Mouse (Mus musculus) forebrain, embryonic 12.5 days (tissue): ENCODE results near the gene Ube2v1. TPM values are rescaled to one million over a fixed set of nuclear protein-coding genes. Genes with fewer than 3 reads are reported as not detected.
"Not testable (repeated sequence)": the region's sequence is repeated elsewhere in the genome, so short reads cannot be mapped to it uniquely, and the experiment has no call there.

Experiments used
- ATAC-seq: fragments of 200-750 bp; cut with Nextera tagmentation; 2 replicates; pipeline ENCODE4 v1.8.0; 2017; ENCODE audit warnings: moderate TSS enrichment; ENCODE audit not compliant: low FRiP score
- H3K27ac ChIP-seq: fragments of 300-500 bp; sonication (generic); 2 replicates; pipeline ENCODE4 v1.5.1; 2016; ENCODE audit warnings: mild to moderate bottlenecking
- H3K27me3 ChIP-seq: fragments of 300-500 bp; sonication (generic); 2 replicates; pipeline ENCODE4 v1.6.1; 2016; ENCODE audit warnings: mild to moderate bottlenecking
- H3K36me3 ChIP-seq: fragments of 300-500 bp; sonication (generic); replicated peaks from 2 replicates; pipeline ENCODE4 v1.6.1; 2016; ENCODE audit warnings: mild to moderate bottlenecking
- H3K4me1 ChIP-seq: fragments of 300-500 bp; sonication (generic); 2 replicates; pipeline ENCODE4 v1.6.1; 2016
- H3K4me2 ChIP-seq: fragments of 300-500 bp; sonication (generic); 2 replicates; pipeline ENCODE4 v1.6.1; 2016; ENCODE audit warnings: mild to moderate bottlenecking, moderate library complexity
- H3K4me3 ChIP-seq: fragments of 300-500 bp; sonication (generic); replicated peaks from 2 replicates; pipeline ENCODE4 v1.5.1; 2016; ENCODE audit warnings: mild to moderate bottlenecking
- H3K9ac ChIP-seq: fragments of 300-500 bp; sonication (generic); 2 replicates; pipeline ENCODE4 v1.6.1; 2016; ENCODE audit warnings: mild to moderate bottlenecking
- H3K9me3 ChIP-seq: fragments of 300-500 bp; sonication (generic); 2 replicates; pipeline ENCODE4 v1.6.1; 2016
- WGBS: fragments of 180-500 bp; shearing (Covaris S2); methylation state at CpG from one replicate; pipeline ENCODE4 v1.1.7; 2016; 5-methylcytosine and 5-hydroxymethylcytosine counted together
- polyA plus RNA-seq: library from polyadenylated mRNA; unstranded; fragments of >200 nt; fragmentation: Nextera tagmentation; extraction: Ambion mirVana; gene quantifications from 2 replicates; pipeline ENCODE4 v1.2.1, GENCODE M21; 2016

Gene Ube2v1
- polyA plus RNA-seq, 1 experiment from 2014 or later: 303 TPM

- peaks cover 64% of the 10 kb centered on the region for H3K36me3 ChIP-seq
- H3K4me3 ChIP-seq: no peak overlapping the region
- H3K27me3 ChIP-seq: no peaks in the 10 kb centered on the region
- no peak overlapping the region for H3K27ac ChIP-seq
- no peaks in the 10 kb centered on the region for H3K9me3 ChIP-seq
- no peak overlapping the region for H3K9ac ChIP-seq
- no peak overlapping the region for H3K4me2 ChIP-seq
- no peak for ATAC-seq
- WGBS: 90% methylated on average over 12 of the region's 12 CpGs
- no peaks in the 10 kb centered on the region for H3K4me1 ChIP-seq
Observed at GRCm38 (mm10) chr2:167649290-167650032, 17.6 kb upstream of the Ube2v1 start.

DNA sequence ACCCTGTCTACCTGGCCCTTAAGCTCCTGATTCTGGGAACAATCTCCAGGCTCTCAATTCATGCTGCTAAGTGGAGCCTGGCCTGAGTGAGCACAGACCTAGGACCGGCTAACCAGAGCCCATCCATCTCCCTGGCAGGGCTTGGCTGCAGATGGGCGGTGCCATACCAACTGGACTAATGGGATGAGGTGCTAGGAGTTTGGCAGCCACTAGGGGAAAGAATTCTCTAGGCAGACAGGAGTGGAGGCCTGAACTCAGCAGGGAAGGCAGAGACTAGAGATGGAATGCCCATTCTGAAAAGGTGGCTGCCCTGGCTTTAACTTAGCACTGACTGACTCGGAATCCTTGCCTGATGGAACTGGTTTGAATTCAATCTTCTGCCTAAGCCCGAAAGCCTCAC, 14.5 kb upstream of the Ube2v1 start:
- H3K4me3 ChIP-seq: no peak overlapping the region
- no peaks in the 10 kb centered on the region for H3K9me3 ChIP-seq
- no peak overlapping the region for H3K9ac ChIP-seq
- no peak for ATAC-seq
- H3K27ac ChIP-seq: no peak overlapping the region
- peaks cover 48% of the 10 kb centered on the region for H3K36me3 ChIP-seq
- no peaks in the 10 kb centered on the region for H3K4me1 ChIP-seq
- H3K27me3 ChIP-seq: no peaks in the 10 kb centered on the region
- WGBS: 76% methylated on average over 4 of the region's 4 CpGs
- no peak overlapping the region for H3K4me2 ChIP-seq

GRCm38 (mm10) chr2:167643356-167644052, 11.6 kb upstream of the Ube2v1 start:
- not testable (repeated sequence) for H3K27me3 ChIP-seq

DNA sequence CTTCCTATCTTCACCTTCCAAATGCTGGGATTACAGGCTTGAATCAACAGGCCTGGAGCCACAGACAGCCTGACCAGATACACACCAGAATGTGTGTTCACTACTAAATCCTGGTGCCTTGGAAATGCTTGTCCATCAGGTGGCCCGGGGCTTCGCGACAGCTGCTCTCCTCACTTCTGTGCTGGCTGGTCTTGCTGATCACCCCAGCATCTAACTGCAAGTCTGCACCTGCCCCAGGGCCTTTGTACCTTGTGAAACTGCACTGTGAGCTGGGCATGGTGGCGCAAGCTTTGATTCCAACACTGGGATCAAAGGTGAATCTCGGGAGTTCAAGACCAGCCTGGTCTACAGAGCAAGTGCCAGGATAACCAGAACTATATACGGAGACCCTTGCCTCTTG, 10.3 kb upstream of the Ube2v1 start:
- no peaks in the 10 kb centered on the region for H3K27me3 ChIP-seq
- no peaks in the 10 kb centered on the region for H3K4me1 ChIP-seq
- H3K9me3 ChIP-seq: no peaks in the 10 kb centered on the region
- ATAC-seq: no peak
- H3K4me2 ChIP-seq: no peak overlapping the region
- H3K4me3 ChIP-seq: no peak overlapping the region
- H3K9ac ChIP-seq: no peak overlapping the region
- H3K27ac ChIP-seq: no peak overlapping the region
- peaks cover 29% of the 10 kb centered on the region for H3K36me3 ChIP-seq
- 91% methylated on average over 6 of the region's 6 CpGs for WGBS

More at GRCm38 (mm10) chr2:167643356-167644052, 11.6 kb upstream of the Ube2v1 start:
- H3K9ac ChIP-seq, H3K4me1 ChIP-seq, H3K4me2 ChIP-seq, H3K4me3 ChIP-seq, H3K9me3 ChIP-seq, H3K27ac ChIP-seq, ATAC-seq: not testable (repeated sequence)
- 88% methylated on average over 13 of the region's 13 CpGs for WGBS
- H3K36me3 ChIP-seq: peaks cover 35% of the 10 kb centered on the region

DNA sequence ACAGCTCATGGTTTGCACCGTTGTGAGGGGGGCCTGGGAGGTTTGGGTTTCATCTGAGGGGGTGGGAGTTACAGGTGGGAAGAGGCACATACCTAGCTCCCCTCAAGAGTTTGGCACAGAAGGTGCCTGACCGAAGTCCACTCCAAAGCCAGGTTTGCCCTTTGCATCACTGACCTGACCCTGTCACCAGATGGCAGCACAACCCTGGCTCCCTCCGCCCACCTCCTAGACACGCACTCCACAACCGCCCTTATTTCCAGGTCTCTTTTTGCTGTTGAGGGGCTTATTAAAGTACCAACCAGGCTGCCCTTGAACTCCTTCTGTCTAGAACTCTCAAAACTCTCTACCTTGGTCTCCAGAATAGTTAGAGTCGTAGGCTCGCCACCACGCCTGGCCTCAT, 9.4 kb upstream of the Ube2v1 start:
- H3K4me3 ChIP-seq: no peak overlapping the region
- H3K36me3 ChIP-seq: peaks cover 26% of the 10 kb centered on the region
- no peaks in the 10 kb centered on the region for H3K9me3 ChIP-seq
- WGBS: 47% methylated on average over 8 of the region's 8 CpGs
- no peaks in the 10 kb centered on the region for H3K4me1 ChIP-seq
- H3K4me2 ChIP-seq: no peak overlapping the region
- H3K9ac ChIP-seq: no peak overlapping the region
- no peak overlapping the region for H3K27ac ChIP-seq
- ATAC-seq: no peak
- no peaks in the 10 kb centered on the region for H3K27me3 ChIP-seq

DNA sequence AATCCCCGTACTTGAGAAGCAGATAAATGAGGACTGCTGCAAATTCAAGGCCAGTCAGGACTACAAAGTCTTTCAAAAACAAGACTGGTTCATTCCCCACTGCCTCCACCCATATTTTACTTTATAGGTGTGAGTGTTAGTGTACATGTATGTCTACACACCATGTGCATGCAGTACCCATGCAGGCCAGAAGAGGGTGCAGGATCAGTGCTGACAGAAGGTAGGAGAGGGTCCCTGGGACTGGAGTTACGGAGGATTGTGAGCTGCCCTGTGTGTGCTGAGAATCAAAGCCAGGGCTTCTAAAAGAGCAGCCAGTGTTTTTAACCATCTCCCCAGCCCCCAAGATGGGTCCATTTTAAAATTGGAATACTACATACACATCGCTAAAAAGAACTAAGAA, 8.4 kb upstream of the Ube2v1 start:
- Histone ChIP-seq H3K9ac (no peak overlapping the region), H3K36me3 (peaks cover 17% of the 10 kb centered on the region), H3K9me3 (no peaks in the 10 kb centered on the region), H3K4me2 (no peak overlapping the region), H3K4me1 (no peaks in the 10 kb centered on the region), H3K4me3 (no peak overlapping the region), H3K27ac (no peak overlapping the region), H3K27me3 (no peaks in the 10 kb centered on the region)
- ATAC-seq: no peak
- WGBS: 73% methylated on average over 3 of the region's 3 CpGs

GRCm38 (mm10) chr2:167634865-167635512, 3.1 kb upstream of the Ube2v1 start:
- WGBS: 69% methylated on average over 7 of the region's 7 CpGs
- Histone ChIP-seq H3K27me3 (no peaks in the 10 kb centered on the region), H3K4me1 (peaks cover 25% of the 10 kb centered on the region), H3K9me3 (no peaks in the 10 kb centered on the region), H3K9ac (no peak overlapping the region), H3K4me2 (peak overlapping the region; percentile 49), H3K36me3 (no peaks in the 10 kb centered on the region), H3K27ac (no peak overlapping the region), H3K4me3 (peak overlapping the region; percentile 19; the same call in 1 of the 2 replicates)
- ATAC-seq: no peak

GRCm38 (mm10) chr2:167634338-167634770, 2.5 kb upstream of the Ube2v1 start:
- Histone ChIP-seq H3K4me3 (peak overlapping the region; percentile 19), H3K9ac (0 out of 2 replicates have a peak overlapping the region, but pooled peaks have one; percentile 13), H3K4me1 (peaks cover 32% of the 10 kb centered on the region), H3K9me3 (no peaks in the 10 kb centered on the region), H3K36me3 (no peaks in the 10 kb centered on the region), H3K27ac (peak overlapping the region; percentile 42), H3K4me2 (peak overlapping the region; percentile 49), H3K27me3 (no peaks in the 10 kb centered on the region)
- WGBS: under 1% methylated on average over 15 of the region's 15 CpGs
- ATAC-seq: peak; percentile 85

DNA sequence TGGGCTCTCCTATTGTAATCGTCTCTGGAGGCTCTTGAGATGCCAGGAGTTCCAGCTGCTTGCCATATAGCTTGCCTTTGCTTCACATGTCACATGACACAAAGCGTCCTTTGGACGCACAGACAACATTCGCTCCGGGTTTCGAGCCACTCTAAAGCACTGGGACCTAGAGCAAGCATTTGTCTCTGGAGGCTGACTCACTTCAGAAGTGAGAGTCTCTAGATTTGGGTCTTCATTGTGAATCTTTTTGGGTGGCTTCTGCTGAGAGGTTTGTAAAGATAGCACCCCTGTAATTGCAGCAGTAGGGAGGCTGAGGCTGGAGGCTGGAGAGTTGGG, 1.6 kb upstream of the Ube2v1 start:
- H3K27me3 ChIP-seq: no peaks in the 10 kb centered on the region
- peak overlapping the region; percentile 49; the same call in 1 of the 2 replicates for H3K4me2 ChIP-seq
- H3K27ac ChIP-seq: peak overlapping the region; percentile 42; the same call in 1 of the 2 replicates
- 87% methylated on average over 6 of the region's 6 CpGs for WGBS
- ATAC-seq: no peak
- no peaks in the 10 kb centered on the region for H3K36me3 ChIP-seq
- peaks cover 40% of the 10 kb centered on the region for H3K4me1 ChIP-seq
- no peaks in the 10 kb centered on the region for H3K9me3 ChIP-seq
- no peak overlapping the region for H3K9ac ChIP-seq
- H3K4me3 ChIP-seq: no peak overlapping the region

GRCm38 (mm10) chr2:167632731-167633536, 1.0 kb upstream of the Ube2v1 start:
- Histone ChIP-seq H3K27me3 (no peaks in the 10 kb centered on the region), H3K4me3 (peak overlapping the region; percentile 97; the same call in 1 of the 2 replicates), H3K27ac (peak overlapping the region; percentile 87; the same call in 1 of the 2 replicates), H3K9ac (peak overlapping the region; percentile 96; the same call in 1 of the 2 replicates), H3K9me3 (no peaks in the 10 kb centered on the region), H3K36me3 (peaks cover 4% of the 10 kb centered on the region; the same call in 1 of the 2 replicates), H3K4me2 (peak overlapping the region; percentile 95), H3K4me1 (peaks cover 44% of the 10 kb centered on the region)
- ATAC-seq: no peak
- WGBS: 81% methylated on average over 12 of the region's 12 CpGs

DNA sequence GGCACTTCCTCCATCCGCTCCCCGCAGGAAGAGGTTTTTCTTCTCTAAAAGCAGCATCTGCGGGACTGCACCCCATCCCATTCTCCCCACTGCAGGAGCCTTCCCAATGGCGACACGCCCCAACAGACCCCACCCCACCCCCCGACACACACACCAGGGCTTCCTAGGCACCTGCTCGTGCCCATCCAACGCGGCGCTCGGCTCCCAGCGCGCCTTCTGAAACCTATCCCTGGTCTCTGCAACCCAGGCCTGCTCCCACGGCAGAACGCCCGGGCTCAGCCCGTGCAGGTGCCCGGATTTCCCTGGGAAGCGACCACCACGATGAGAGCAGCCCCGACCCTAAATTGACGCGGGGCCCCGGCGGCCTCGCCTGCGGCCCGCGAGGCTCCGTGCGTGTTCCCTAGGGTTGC, 709 bp downstream of the Ube2v1 start:
- Histone ChIP-seq H3K9me3 (no peaks in the 10 kb centered on the region), H3K27me3 (no peaks in the 10 kb centered on the region), H3K9ac (peak overlapping the region; percentile 96), H3K36me3 (peaks cover 15% of the 10 kb centered on the region), H3K27ac (peak overlapping the region; percentile 87), H3K4me3 (peak overlapping the region; percentile 97), H3K4me1 (peaks cover 51% of the 10 kb centered on the region), H3K4me2 (peak overlapping the region; percentile 95)
- WGBS: under 1% methylated on average over 31 of the region's 31 CpGs
- ATAC-seq: no peak; the same call in none of the 2 replicates
